Mouse (Mus musculus) midbrain, embryonic 12.5 days (tissue): ENCODE measurements around the gene Kat5. TPM values are rescaled to one million over a fixed set of nuclear protein-coding genes. Genes with fewer than 3 reads are reported as not detected.

ENCODE experiments used
- ATAC-seq: fragments of 200-750 bp; cut with Nextera tagmentation; 2 replicates; pipeline ENCODE4 v1.8.0; 2017; ENCODE audit warnings: low read depth, moderate TSS enrichment, moderate library complexity; ENCODE audit not compliant: low FRiP score
- H3K27ac ChIP-seq: fragments of 300-500 bp; sonication (generic); replicated peaks from 2 replicates; pipeline ENCODE4 v1.5.1; 2016; ENCODE audit warnings: mild to moderate bottlenecking
- H3K27me3 ChIP-seq: fragments of 300-500 bp; sonication (generic); 2 replicates; pipeline ENCODE4 v1.6.1; 2016; ENCODE audit warnings: mild to moderate bottlenecking
- H3K36me3 ChIP-seq: fragments of 300-500 bp; sonication (generic); 2 replicates; pipeline ENCODE4 v1.6.1; 2016
- H3K4me1 ChIP-seq: fragments of 300-500 bp; sonication (generic); 2 replicates; pipeline ENCODE4 v1.6.1; 2016
- H3K4me2 ChIP-seq: fragments of 300-500 bp; sonication (generic); replicated peaks from 2 replicates; pipeline ENCODE4 v1.6.1; 2016; ENCODE audit warnings: mild to moderate bottlenecking, moderate library complexity
- H3K4me3 ChIP-seq: fragments of 300-500 bp; sonication (generic); 2 replicates; pipeline ENCODE4 v1.5.1; 2016; ENCODE audit warnings: mild to moderate bottlenecking
- H3K9ac ChIP-seq: fragments of 300-500 bp; sonication (generic); replicated peaks from 2 replicates; pipeline ENCODE4 v1.6.1; 2016; ENCODE audit warnings: mild to moderate bottlenecking, moderate library complexity
- H3K9me3 ChIP-seq: fragments of 300-500 bp; sonication (generic); 2 replicates; pipeline ENCODE4 v1.6.1; 2016; ENCODE audit warnings: mild to moderate bottlenecking
- WGBS: fragments of 180-500 bp; shearing (Covaris S2); methylation state at CpG from one replicate; pipeline ENCODE4 v1.1.7; 2016; 5-methylcytosine and 5-hydroxymethylcytosine counted together
- polyA plus RNA-seq: library from polyadenylated mRNA; unstranded; fragments of >200 nt; fragmentation: Nextera tagmentation; extraction: Ambion mirVana; gene quantifications from 2 replicates; pipeline ENCODE4 v1.2.1, GENCODE M21; 2016

The Kat5 gene
- polyA plus RNA-seq, 1 experiment from 2014 or later: 80.4 TPM

- Histone ChIP-seq H3K4me2 (no peak overlapping the region), H3K27me3 (no peaks in the 10 kb centered on the region), H3K4me1 (peaks cover 13% of the 10 kb centered on the region), H3K27ac (no peak overlapping the region), H3K36me3 (peaks cover 76% of the 10 kb centered on the region), H3K9me3 (no peaks in the 10 kb centered on the region), H3K4me3 (no peak overlapping the region), H3K9ac (no peak overlapping the region)
- no peak for ATAC-seq
- 94% methylated on average over 8 of the region's 8 CpGs for WGBS
These were observed 31.6 kb upstream of the Kat5 start for GRCm38 (mm10) chr19:5641641-5642040.

- no peak overlapping the region for H3K27ac ChIP-seq
- H3K4me1 ChIP-seq: peaks cover 16% of the 10 kb centered on the region
- H3K9ac ChIP-seq: no peak overlapping the region
- no peak for ATAC-seq
- 96% methylated on average over 17 of the region's 17 CpGs for WGBS
- no peaks in the 10 kb centered on the region for H3K27me3 ChIP-seq
- H3K9me3 ChIP-seq: no peaks in the 10 kb centered on the region
- H3K4me3 ChIP-seq: no peak overlapping the region
- no peak overlapping the region for H3K4me2 ChIP-seq
- H3K36me3 ChIP-seq: peaks cover 72% of the 10 kb centered on the region
These were observed 31.0 kb upstream of the Kat5 start for GRCm38 (mm10) chr19:5641021-5641420.

GRCm38 (mm10) chr19:5640339-5640738 is 30.3 kb upstream of the Kat5 start:
- Histone ChIP-seq H3K9me3 (no peaks in the 10 kb centered on the region), H3K36me3 (peaks cover 65% of the 10 kb centered on the region), H3K27ac (no peak overlapping the region), H3K4me1 (peaks cover 16% of the 10 kb centered on the region), H3K4me2 (no peak overlapping the region), H3K9ac (no peak overlapping the region), H3K4me3 (no peak overlapping the region), H3K27me3 (no peaks in the 10 kb centered on the region)
- 77% methylated on average over 9 of the region's 9 CpGs for whole genome bisulfite sequencing
- no peak for ATAC-seq

GRCm38 (mm10) chr19:5638416-5639005 is 28.5 kb upstream of the Kat5 start:
- Histone ChIP-seq H3K4me2 (peak overlapping the region; percentile 72), H3K36me3 (peaks cover 47% of the 10 kb centered on the region)

GRCm38 (mm10) chr19:5637069-5638047 is 27.3 kb upstream of the Kat5 start, which contains the start of gene Rela:
Gene Rela (plus strand): TSS chr19:5637483.
- Histone ChIP-seq H3K27me3 (no peaks in the 10 kb centered on the region), H3K9ac (peak within 1 kb of the TSS; percentile 84), H3K4me2 (peak within 1 kb of the TSS; percentile 72), H3K27ac (peak within 1 kb of the TSS; percentile 79), H3K4me1 (peaks cover 16% of the 10 kb centered on the region), H3K9me3 (no peaks in the 10 kb centered on the region), H3K4me3 (peak within 1 kb of the TSS; percentile 84), H3K36me3 (peaks cover 37% of the 10 kb centered on the region)
- ATAC-seq: peak; percentile 83
- 1% methylated on average over 88 of the region's 109 CpGs for WGBS

More at GRCm38 (mm10) chr19:5638416-5639005, 28.5 kb upstream of the Kat5 start:
- no peaks in the 10 kb centered on the region for H3K9me3 ChIP-seq
- peak overlapping the region; percentile 79 for H3K27ac ChIP-seq
- peak overlapping the region; percentile 84; the same call in 1 of the 2 replicates for H3K9ac ChIP-seq
- no peaks in the 10 kb centered on the region for H3K27me3 ChIP-seq
- H3K4me3 ChIP-seq: peak overlapping the region; percentile 84
- WGBS: 92% methylated on average over 18 of the region's 18 CpGs
- peaks cover 16% of the 10 kb centered on the region for H3K4me1 ChIP-seq
- no peak for ATAC-seq

GRCm38 (mm10) chr19:5636571-5637041 is 26.6 kb upstream of the Kat5 start:
- Histone ChIP-seq H3K4me1 (peaks cover 16% of the 10 kb centered on the region), H3K27ac (peak overlapping the region; percentile 79), H3K36me3 (peaks cover 29% of the 10 kb centered on the region), H3K27me3 (no peaks in the 10 kb centered on the region), H3K4me2 (peak overlapping the region; percentile 72), H3K9me3 (no peaks in the 10 kb centered on the region), H3K4me3 (peak overlapping the region; percentile 84), H3K9ac (peak overlapping the region; percentile 84)
- WGBS: 43% methylated on average over 12 of the region's 12 CpGs
- ATAC-seq: no peak; the same call in 1 of the 2 replicates

- H3K4me1 ChIP-seq: peaks cover 16% of the 10 kb centered on the region
- no peak overlapping the region for H3K9ac ChIP-seq
- no peaks in the 10 kb centered on the region for H3K9me3 ChIP-seq
- WGBS: 81% methylated on average over 7 of the region's 7 CpGs
- H3K27ac ChIP-seq: no peak overlapping the region
- H3K4me2 ChIP-seq: no peak overlapping the region; the same call in 1 of the 2 replicates
- H3K4me3 ChIP-seq: no peak overlapping the region
- peaks cover 24% of the 10 kb centered on the region for H3K36me3 ChIP-seq
- H3K27me3 ChIP-seq: no peaks in the 10 kb centered on the region
- ATAC-seq: no peak
These were observed 26.1 kb upstream of the Kat5 start for GRCm38 (mm10) chr19:5636036-5636570.

- Histone ChIP-seq H3K9me3 (no peaks in the 10 kb centered on the region), H3K27me3 (no peaks in the 10 kb centered on the region), H3K4me1 (peaks cover 7% of the 10 kb centered on the region), H3K4me3 (no peak overlapping the region), H3K4me2 (no peak overlapping the region), H3K9ac (no peak overlapping the region), H3K27ac (no peak overlapping the region), H3K36me3 (no peaks in the 10 kb centered on the region)
- ATAC-seq: no peak
- WGBS: 74% methylated on average over 9 of the region's 9 CpGs
These were observed 22.1 kb upstream of the Kat5 start for GRCm38 (mm10) chr19:5632120-5632519.

GRCm38 (mm10) chr19:5629907-5630306 is 19.9 kb upstream of the Kat5 start:
- no peak overlapping the region for H3K9ac ChIP-seq
- no peaks in the 10 kb centered on the region for H3K9me3 ChIP-seq
- H3K27ac ChIP-seq: no peak overlapping the region
- no peak overlapping the region for H3K4me2 ChIP-seq
- H3K4me1 ChIP-seq: no peaks in the 10 kb centered on the region
- H3K36me3 ChIP-seq: no peaks in the 10 kb centered on the region
- no peak for ATAC-seq
- H3K27me3 ChIP-seq: no peaks in the 10 kb centered on the region
- no peak overlapping the region for H3K4me3 ChIP-seq

- 93% methylated on average over 8 of the region's 8 CpGs for WGBS
- no peaks in the 10 kb centered on the region; the same call in 1 of the 2 replicates for H3K27me3 ChIP-seq
- no peak overlapping the region for H3K4me2 ChIP-seq
- ATAC-seq: no peak
- H3K27ac ChIP-seq: no peak overlapping the region
- no peaks in the 10 kb centered on the region for H3K36me3 ChIP-seq
- H3K4me3 ChIP-seq: no peak overlapping the region
- no peaks in the 10 kb centered on the region for H3K9me3 ChIP-seq
- H3K9ac ChIP-seq: no peak overlapping the region
- H3K4me1 ChIP-seq: no peaks in the 10 kb centered on the region
These were observed 15.3 kb upstream of the Kat5 start for GRCm38 (mm10) chr19:5625311-5625710.

GRCm38 (mm10) chr19:5621884-5622283 is 11.8 kb upstream of the Kat5 start:
- Histone ChIP-seq H3K4me1 (no peaks in the 10 kb centered on the region), H3K36me3 (no peaks in the 10 kb centered on the region), H3K4me2 (no peak overlapping the region), H3K9me3 (no peaks in the 10 kb centered on the region), H3K4me3 (no peak overlapping the region), H3K9ac (no peak overlapping the region), H3K27ac (no peak overlapping the region), H3K27me3 (no peaks in the 10 kb centered on the region; the same call in 1 of the 2 replicates)
- WGBS: 82% methylated on average over 5 of the region's 5 CpGs
- no peak for ATAC-seq

- no peak for ATAC-seq
- Histone ChIP-seq H3K27ac (no peak overlapping the region), H3K9ac (no peak overlapping the region), H3K4me1 (no peaks in the 10 kb centered on the region), H3K36me3 (no peaks in the 10 kb centered on the region), H3K9me3 (no peaks in the 10 kb centered on the region), H3K27me3 (peaks cover 7% of the 10 kb centered on the region), H3K4me2 (no peak overlapping the region), H3K4me3 (no peak overlapping the region)
- WGBS: 91% methylated on average over 4 of the region's 4 CpGs
These were observed 10.0 kb upstream of the Kat5 start for GRCm38 (mm10) chr19:5620007-5620406.
